Mouse (Mus musculus): ENCODE measurements around the gene Coq2.

Coq2 gene

DNA sequence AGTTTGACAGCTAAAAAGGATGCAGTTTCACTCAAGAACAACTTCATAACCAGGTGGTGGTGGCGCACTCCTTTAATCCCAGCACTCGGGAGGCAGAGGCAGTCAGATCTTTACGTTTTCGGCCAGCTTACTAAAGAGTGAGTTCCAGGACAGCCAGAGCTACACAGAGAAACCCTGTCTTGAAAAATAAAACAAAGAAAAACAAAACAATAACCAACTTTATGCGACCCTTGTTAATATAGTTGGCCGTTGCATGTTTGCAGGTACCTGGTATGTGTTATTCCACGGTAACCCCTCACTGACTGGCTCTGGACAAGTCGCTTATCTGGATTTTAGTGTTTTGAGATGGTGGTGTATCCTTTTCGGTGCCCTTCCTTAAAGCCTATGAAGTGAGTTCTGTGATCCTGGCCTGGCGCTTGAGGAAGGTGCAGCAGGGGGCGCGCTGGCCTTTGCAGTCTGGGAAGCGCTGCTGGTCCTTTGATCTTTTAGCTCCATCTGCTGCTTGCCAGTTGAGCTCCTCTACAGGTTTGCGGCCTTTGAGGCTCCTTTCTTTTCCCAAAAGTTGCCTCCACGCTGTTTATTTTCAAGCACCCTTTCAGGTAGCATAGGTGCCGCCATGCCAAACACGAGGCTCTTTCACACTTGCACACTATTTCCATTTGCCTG, at the start of gene Coq2:
Gene Coq2 (minus strand): TSS at position 430 of the 666 bp plus-strand sequence.
- peak; percentile 85 for DNase-seq (ENCODE audit: low read depth)

DNA sequence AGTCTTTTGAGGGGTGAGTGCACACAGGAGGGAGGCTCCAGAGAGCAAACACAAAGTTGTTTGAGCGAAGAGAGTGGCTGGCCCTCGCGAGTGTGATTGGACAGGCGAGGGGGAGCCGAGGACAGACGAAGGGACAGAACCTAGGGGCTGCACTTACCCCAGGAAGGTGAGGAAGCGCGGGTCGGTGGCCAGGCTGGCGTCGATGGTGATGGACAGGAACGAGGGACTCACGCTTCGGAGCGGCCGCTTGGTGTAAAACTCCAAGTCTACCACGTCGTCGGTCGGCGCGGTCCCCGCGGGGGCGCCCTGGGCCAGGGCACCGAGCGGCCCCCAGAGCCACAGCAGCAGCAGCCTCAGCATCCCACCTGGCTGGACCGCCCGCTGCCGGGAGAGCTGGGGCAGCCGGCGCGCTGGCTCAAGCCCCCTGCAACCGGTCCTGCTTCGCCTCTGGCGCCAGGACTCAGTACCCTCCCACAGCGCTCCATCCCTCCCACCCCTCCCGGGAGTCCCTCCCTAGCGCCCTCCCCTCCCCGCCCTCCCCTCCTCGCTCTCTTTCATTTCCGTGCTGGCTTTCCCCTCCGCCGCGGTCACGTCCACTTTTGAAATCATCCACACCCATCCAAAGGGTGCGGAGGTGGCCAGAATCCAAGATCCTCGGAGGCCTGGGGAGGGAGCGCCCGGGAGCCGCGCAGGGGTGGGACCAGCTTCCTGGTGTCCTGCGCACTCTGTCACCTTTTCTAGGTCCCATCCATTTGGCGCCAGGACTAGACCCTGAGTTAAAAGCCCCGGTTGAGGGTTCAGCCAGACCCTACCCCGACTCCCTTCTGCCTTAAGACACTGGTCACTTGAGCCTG, 44.5 kb upstream of the Coq2 start, which contains the start of gene Hpse:
Gene Hpse (minus strand): TSS at position 482 of the 854 bp plus-strand sequence.
- DNase-seq (ENCODE audit: low read depth), result peak; percentile 69

DNA sequence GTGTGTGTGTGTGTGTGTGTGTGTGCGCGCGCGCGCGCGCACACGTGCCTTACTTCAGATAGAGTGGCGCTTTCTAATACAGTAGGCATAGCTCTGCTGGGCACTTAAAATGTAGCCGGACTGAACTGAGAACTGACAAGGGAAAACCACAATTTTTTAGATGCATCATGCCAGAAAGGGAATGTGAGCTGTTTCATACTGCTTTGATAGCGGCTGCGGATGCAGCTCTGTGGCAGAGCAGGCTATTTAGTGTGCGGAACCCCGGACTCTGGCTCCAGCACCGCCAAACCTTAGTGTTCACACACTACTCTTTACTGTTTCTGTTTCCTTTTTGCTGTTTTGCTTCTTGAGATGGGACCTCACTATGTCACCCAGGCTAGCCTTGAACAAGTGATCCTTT, 41.8 kb upstream of the Coq2 start:
- peak; percentile 15 for DNase-seq (ENCODE audit: low read depth)

DNA sequence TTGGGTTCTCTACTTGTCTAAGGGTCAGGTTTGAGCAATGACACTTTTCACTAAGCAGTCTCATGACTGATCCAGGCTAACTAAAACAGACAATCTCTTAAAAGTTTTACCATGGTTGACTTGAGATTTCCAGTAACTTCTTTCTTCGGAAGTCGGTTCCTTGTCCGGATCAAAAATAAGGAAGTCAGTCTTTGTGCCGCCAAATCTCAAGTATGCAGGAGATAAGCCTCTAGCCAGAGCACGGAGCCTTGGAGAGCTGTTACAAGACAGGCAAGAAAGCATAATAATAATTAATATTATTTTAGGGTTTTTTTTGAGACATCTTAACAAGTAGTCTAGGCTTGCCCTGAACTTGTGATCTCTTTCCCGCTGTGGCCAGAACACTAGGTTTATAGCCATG, 36.3 kb upstream of the Coq2 start:
- DNase-seq (ENCODE audit: low read depth), result no peak

DNA sequence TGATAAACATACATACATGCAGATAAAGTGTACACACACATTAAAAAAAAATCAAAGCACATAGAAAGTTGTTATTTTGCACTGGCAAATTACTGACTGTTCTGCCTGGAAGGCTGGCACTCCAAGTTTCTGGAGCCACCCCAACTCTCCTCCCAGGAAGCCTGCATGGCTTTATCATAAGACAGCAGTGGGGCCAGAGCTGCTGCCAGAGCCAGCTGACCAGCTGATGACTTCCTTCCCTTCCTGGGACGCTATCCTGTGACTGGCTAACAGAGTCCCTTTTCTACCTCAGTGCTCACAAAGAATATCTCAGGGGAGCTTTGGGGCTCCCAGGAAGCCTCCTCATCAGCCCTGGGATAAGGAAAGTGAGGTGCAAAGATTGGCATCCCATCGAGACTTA, 35.1 kb upstream of the Coq2 start:
- no peak for DNase-seq (ENCODE audit: low read depth)

DNA sequence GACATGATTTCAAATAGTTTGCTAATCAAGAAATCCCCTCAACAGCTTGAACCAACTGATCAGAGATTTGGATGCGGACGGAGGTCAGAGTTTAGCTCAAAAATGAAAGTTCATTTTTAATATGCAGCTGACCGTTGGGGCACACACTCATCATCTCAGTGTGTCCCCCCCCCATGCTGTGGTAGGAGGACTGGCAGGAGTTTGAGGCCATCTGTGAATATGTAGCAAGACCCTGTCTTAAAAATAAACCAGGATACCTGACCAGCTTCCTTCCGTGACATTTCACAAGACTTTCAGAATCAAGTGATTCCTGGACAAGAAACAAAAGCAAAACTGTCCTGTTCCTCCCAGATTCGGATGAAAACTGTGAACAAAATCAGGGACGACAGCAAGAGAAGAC, 34.1 kb upstream of the Coq2 start:
- no peak for DNase-seq (ENCODE audit: low read depth)

DNA sequence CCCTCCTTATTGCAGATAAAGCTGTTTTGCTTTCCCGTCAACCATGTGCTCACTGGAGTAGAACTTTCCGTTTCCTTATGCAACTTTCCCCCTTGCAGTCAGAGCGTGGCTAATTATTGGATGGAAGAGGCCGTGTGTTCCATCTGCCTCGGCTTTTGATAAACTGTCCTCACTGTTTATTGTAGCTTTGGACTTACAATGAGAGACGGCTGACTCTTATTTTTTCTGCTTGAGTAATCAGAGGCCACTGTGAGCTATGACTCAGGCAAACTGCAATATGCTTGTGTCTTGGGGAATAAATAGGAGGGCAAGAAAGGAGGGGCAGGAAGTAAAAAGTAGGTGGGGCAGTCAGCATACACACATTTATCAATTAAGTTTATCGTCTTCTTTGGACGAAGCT, 31.7 kb upstream of the Coq2 start:
- no peak for DNase-seq (ENCODE audit: low read depth)

DNA sequence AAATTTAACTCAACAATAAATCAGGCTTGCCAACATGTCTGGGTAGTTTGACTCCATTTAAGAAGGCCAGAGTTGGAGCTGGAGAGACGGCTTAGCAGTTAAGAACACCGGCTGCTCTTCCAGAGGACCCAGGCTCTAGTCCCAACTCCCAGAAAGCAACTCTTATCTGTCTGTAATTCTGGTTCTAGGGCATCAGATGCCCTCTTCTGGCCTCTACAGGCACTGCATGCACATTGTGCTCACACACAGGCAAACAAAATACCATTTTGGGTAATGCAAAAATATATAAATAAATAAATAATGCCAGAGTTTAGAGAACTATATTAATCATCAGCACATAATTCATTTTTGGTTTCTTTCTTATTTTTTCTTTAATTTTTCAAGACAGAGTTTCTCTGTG, 29.3 kb upstream of the Coq2 start:
- DNase-seq (ENCODE audit: low read depth), result peak; percentile 29

DNA sequence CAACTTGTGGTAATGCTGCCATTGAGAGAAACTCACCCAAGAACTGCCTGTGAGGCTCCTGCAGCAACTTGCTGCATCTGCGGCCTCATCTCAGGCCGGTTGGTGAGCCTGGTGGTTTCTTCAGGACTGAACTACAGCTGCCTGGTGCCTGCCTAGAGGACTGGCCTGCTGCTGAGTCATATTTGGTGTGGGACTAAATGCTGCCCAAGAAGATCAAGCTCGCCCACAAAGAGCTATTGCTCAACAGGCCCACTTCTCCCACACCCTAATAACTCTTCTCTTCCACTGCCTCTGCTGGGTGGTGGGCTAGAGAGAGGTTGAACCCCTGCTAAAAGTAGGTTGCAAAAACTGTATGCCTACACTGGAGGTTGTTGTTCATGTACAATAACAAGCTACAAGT, 27.4 kb upstream of the Coq2 start:
- DNase-seq (ENCODE audit: low read depth), result no peak

DNA sequence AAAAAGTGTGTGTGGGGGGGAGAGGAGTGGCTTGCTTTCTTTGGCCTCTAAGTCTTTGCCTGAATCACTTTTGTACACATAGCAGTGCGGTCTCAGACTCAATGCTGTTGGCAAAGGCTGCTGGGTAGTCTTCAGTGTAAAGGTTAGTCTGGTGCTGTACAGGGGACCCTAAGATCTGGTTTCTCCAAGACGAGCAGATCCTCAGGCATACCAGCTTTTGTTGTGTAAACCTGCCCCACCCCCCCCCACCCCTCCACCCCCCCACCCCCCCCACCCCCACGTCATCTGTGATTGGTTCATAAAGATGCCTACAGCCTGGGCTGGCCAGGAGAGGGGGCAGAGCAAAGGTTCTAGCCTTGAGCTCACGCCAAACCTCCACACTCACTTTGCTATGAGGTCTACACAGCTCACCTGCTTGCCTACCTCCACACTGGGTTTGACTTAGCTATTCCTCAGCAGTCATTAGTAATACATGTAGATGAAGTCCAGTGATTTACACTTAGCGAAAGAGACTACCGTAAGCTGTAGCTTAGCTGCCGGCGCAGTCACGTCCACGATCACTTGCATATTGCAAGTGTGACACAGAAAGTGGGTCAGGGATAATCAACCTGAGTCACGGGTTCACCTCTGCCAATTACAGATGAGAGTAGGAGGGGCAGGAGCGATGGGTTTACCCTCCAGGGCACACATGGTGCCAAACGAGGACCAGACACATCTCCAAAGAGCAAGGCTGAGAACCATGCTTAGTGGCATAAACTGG, 26.1 kb upstream of the Coq2 start:
- no peak for DNase-seq (ENCODE audit: low read depth)

DNA sequence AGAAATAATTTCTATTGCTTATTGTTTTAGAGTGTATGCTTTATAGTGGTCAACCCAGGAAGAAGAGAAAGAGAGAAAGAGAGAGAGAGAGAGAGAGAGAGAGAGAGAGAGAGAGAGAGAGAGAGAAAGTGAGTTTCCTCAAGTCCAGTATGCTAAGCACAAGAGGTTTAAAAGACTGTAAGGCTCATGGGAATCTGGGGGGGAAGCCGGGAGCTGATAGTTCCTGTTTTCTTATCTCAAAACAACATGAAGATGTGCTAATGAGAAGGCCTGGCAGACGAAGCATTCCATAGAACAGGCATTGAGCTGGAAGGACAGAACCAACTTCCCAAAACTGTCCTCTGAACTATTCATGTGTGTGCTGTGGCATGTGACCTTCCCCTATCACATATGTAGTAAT, 22.9 kb upstream of the Coq2 start:
- DNase-seq (ENCODE audit: low read depth), result no peak

DNA sequence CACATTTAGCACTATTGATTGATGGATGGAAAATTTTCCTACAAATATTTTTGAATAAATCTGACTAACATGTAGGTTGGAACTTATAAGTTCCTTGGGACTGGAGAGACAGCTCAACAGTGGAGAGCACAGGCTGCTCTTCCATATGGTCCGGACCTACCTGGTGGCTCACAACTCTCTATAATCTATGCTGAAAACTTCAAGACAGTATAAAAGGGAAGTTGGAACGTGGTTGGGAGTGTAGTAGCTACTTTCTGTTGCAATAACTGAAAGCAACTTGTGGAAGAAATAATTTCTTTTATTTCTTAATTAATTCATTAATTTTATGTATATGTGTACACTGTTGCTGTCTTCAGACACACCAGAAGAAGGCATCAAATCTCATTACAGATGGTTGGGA, 22.5 kb upstream of the Coq2 start:
- no peak for DNase-seq (ENCODE audit: low read depth)

DNA sequence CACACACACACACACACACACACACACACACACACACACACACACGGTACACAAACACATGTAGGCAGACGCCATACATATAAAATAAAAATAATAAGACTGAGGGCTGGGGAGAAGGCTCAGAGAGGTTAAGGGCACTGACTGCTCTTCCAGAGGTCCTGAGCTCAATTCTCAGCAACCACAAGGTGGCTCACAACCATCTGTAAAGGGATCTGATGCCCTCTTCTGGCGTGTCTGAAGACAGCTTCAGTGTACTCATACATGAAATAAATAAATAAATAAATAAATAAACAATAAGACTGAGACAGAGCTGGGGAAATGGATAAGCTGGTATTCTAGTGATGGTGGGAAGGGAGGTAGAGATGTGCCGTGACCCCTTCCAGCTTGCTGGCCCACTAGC, 10.7 kb upstream of the Coq2 start:
- no peak for DNase-seq (ENCODE audit: low read depth)

DNA sequence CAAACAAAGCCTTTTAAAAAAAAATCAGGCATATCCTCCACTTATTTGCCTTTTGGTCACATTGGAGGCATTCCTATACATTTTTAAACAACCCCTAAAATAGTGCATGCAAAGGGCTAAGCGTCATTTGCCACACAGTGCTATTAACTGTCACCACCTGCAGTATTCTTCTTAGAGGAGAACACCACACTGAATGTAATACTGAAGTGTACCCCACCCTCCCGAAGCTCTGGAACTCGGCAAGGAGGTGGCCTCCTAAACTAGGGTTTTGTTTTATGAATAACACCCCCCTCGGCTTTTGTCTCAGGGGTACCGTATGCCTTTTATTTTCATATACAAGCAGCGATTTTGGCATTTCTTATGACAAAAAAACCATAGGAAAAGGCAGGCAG, 5.6 kb upstream of the Coq2 start:
- DNase-seq (ENCODE audit: low read depth), result no peak

DNA sequence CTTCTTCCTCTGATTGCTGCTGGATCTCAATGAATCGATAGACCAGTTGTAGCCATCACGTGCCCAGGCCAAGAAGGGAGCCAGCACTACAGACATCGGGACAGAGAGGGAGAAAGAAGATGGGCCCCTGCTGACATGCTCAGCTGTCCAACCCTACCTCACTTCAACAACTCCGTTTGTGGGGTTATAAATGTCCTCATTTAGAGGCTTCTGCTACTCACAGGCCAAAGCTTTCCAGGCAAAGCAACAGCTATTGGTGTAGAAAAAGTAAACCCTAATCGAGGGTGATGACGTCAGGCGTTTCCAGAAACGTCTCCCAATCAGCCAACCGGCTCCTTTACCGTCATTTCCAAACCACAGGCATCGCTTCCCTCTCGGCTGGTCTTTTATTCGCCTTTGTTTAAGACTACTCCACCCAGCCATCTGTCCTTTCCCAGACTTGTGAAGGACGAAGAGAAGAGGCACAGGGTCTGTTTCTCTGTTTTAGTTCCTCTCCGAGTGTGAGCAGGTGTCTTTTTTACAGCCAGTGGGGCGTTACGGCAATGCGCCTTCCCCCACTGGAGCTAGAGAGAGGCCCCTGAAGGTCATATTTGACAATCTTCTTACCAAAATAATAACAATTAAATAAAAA, 5.1 kb upstream of the Coq2 start:
- DNase-seq (ENCODE audit: low read depth), result no peak

DNA sequence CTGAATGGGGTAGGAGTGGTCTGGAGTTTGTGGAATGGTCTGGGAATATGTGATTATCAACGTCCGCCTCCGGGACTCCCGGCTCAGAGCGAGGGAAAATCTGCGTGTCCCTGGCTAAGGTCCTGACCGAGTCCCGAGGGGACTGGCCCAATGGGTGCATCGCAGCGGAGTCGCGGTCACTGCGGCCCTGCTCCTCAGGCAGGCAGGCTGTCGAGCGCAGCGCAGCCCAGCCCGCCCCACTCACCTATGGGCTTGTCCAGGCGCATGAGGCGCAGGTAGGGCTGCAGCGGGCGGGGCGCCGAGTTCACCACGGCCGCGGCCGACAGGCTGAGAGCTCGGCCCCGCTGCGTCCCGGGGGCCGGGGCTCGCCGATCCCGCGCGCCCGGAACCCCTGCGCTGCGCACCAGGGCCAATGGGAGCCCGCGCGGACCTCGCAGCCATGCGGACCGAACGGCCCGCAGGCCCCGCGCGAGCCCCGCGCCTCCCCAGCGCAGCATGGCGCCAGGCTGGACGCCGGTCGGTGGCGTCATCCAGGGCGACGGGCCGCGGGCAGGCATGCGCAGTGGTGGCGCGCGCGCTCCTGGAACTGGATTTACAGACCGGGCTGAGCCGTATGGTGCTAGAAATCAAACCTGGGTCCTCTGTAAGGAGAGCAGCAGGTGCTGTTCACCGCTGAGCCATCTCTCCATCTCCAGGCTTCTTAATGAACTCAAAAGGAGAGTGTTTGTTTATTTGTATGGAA, 1.0 kb downstream of the Coq2 start:
- peak; percentile 86 for DNase-seq (ENCODE audit: low read depth)

DNA sequence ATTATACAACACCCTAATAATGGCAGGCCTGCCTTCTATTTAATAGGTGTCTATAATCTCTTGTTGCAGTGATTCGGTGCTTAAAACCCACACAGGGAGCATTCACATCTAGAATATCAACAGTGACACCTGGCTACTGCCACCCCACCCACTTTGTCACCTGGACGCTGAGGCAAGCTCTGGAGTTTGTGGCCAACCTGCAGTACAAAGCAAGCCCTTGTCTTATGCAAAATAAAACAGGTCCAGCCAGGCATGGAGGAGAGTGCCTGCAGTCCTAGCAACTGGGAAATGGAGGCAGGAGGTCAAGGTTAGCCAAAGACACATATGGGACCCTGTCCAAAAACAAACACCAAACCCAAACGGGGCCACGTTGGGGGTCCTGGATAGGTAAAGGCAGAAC, 2.5 kb downstream of the Coq2 start:
- no peak for DNase-seq (ENCODE audit: low read depth)

DNA sequence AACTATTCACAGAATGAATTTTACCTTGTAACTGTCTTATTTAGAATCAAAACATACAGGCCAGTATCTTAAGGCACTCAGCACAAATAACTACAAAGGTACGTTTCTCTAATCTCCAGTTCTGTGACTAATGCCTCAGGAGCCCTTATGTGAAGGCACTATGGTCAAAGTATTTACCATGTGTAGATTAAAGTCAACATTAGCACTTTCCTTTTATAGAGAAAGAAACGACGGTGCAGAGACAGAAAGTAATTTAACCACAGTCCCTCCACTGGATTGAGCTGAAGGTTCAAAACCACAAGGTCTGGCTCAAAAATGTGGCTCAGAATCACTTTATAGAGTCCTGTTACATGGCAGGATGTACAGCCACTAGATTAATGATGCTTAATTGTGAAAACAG, 3.0 kb downstream of the Coq2 start:
- peak; percentile 22 for DNase-seq (ENCODE audit: low read depth)

DNA sequence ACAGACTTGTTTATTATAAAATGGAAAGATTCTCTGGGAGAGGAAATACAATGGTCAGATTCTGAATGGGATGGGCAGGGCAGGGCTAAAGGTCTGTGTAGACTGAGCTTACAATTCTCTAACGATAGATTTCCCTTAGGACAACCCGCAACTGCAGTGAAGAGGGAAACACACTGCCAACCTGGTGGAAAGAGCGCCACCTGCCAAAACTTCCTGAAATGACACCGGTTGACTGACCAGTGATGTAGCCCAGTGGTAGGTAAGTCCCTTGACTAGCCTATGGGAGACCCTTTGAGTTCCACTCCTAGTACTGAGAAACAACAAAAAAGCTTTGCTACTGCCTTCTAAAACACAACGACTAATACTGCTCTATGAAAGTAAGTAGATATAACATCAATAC, 3.5 kb downstream of the Coq2 start:
- DNase-seq (ENCODE audit: low read depth), result peak; percentile 64

DNA sequence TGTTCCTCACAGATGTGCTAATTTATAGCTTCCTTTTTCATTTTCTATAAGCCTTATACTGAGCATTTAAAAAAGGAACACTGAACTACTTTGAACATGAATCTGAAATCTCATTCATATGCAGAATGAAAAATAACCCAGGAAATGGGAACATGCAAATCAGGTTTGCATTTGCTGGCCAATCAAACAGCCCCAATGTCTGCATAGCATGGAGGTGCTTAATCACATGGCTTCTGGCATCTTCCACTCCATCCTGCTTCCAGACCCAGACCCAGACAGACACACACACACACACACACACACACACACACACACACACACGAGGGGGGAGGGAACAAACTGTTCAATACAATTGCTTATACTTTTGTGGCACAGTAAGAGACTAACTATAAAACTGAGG, 8.0 kb downstream of the Coq2 start:
- DNase-seq (ENCODE audit: low read depth), result no peak

DNA sequence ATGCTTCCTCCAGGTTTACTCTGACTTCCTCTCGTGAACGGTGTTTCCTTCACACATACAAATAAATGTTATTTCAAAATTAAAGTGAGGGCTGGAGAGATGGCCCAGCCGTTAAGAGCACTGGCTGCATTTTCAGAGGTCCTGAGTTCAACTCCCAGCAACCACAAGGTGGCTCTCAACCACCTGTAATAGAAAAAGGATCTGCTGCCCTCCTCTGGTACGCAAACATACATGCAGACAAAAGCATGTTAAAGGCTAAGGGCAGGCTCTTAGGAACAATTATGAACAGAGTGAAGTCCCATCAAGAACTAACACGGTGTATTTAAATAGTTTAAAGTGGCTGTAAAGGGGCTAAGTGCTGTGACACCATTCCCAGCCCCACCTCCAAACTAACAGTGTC, 11.1 kb downstream of the Coq2 start:
- DNase-seq (ENCODE audit: low read depth), result peak; percentile 84

DNA sequence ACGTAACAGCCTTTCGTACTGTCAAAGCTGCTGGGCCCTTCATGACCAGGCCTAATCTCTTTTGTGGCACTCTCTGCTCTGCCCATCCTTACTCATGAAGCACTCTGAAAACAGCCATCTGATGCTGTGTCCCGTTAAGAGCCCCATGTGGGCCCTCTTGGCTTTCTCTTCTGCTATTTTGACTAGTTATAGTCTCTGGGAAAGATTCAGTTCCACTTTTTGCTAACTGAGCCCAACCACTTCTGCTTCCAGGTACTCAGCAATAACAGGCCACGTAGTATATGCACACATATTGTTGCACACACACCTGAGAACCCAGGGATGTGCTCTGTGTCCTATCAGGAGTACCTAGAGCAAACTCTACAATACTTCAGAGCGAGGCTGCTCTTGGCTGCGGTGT, 11.9 kb downstream of the Coq2 start:
- DNase-seq (ENCODE audit: low read depth), result no peak
